Mouse (Mus musculus) inflammation-experienced regulatory T-cells (primary cell): Measurements from ENCODE around the gene Fyttd1. TPM values are rescaled to one million over a fixed set of nuclear protein-coding genes. Genes with fewer than 3 reads are reported as not detected.

ENCODE experiments used
- polyA plus RNA-seq, 2 experiments: library from polyadenylated mRNA; unstranded; fragments of 100-300 nt; shearing (Covaris generic); gene quantifications; one replicate each; pipeline ENCODE4 v1.2.1; 2017

Gene Fyttd1
- 10 to 100 TPM; 61.5 to 78.6 TPM for polyA plus RNA-seq

GRCm38 (mm10) chr16:32877343-32878156, at the start of gene Fyttd1, which contains the start of gene Rubcn:
Gene Fyttd1 (plus strand): TSS chr16:32877500.
Gene Rubcn (minus strand): TSS chr16:32877766.

GRCm38 (mm10) chr16:32913937-32914881, 36.9 kb downstream of the Fyttd1 start, which contains the start of gene Lrch3:
Gene Lrch3 (plus strand): TSS chr16:32914100.

Other genes starting within 250 kb of the Fyttd1 start
- gene Tnk2, start 233.6 kb upstream of the Fyttd1 start, polyA plus RNA-seq = 10 to 100 TPM; 21.6 to 26.5 TPM
- gene Muc4, start 141.6 kb upstream of the Fyttd1 start, polyA plus RNA-seq = 1 to 10 TPM in 1 of 2 experiments, under 1 TPM in 1; 0.23 to 1.3 TPM
- gene Muc20, start 80.1 kb upstream of the Fyttd1 start, polyA plus RNA-seq = under 1 TPM; 0.20 to 0.66 TPM
- not detected for gene Smbd1, start 67.0 kb upstream of the Fyttd1 start, polyA plus RNA-seq
- 10 to 100 TPM; 17.9 to 25.4 TPM for gene Rubcn, start 266 bp downstream of the Fyttd1 start, polyA plus RNA-seq
- 10 to 100 TPM; 58.2 to 73.5 TPM for gene Lrch3, start 36.6 kb downstream of the Fyttd1 start, polyA plus RNA-seq
- 1 to 10 TPM in 1 of 2 experiments, under 1 TPM in 1; 0.86 to 1.5 TPM for gene Iqcg, start 178.7 kb downstream of the Fyttd1 start, polyA plus RNA-seq
- gene Rpl35a, start 179.0 kb downstream of the Fyttd1 start, polyA plus RNA-seq = 100 to 1,000 TPM; 521 to 528 TPM
- 1 to 10 TPM; 1.3 to 1.8 TPM for gene Lmln, start 185.0 kb downstream of the Fyttd1 start, polyA plus RNA-seq